Mouse (Mus musculus) heart, embryonic 13.5 days (tissue): ENCODE measurements around the gene Tmem175. TPM values are rescaled to one million over a fixed set of nuclear protein-coding genes. Genes with fewer than 3 reads are reported as not detected.

ENCODE experiments used
- ATAC-seq: fragments of 200-750 bp; cut with Nextera tagmentation; 2 replicates; pipeline ENCODE4 v1.8.0; 2017; ENCODE audit warnings: moderate TSS enrichment; ENCODE audit not compliant: insufficient number of reproducible peaks, low FRiP score, low TSS enrichment; ENCODE audit errors: extremely low read depth
- H3K27ac ChIP-seq: fragments of 300-500 bp; sonication (generic); replicated peaks from 2 replicates; pipeline ENCODE4 v1.5.1; 2015; ENCODE audit warnings: moderate library complexity, mild to moderate bottlenecking, inconsistent platforms
- H3K27me3 ChIP-seq: fragments of 300-500 bp; sonication (generic); replicated peaks from 2 replicates; pipeline ENCODE4 v1.6.1; 2015; ENCODE audit warnings: mild to moderate bottlenecking, inconsistent platforms
- H3K36me3 ChIP-seq: fragments of 300-500 bp; sonication (generic); 2 replicates; pipeline ENCODE4 v1.6.1; 2015; ENCODE audit warnings: mild to moderate bottlenecking, inconsistent platforms
- H3K4me1 ChIP-seq: fragments of 300-500 bp; sonication (generic); 2 replicates; pipeline ENCODE4 v1.6.1; 2015; ENCODE audit warnings: inconsistent platforms
- H3K4me2 ChIP-seq: fragments of 300-500 bp; sonication (generic); 2 replicates; pipeline ENCODE4 v1.6.1; 2015; ENCODE audit warnings: inconsistent platforms, mild to moderate bottlenecking, moderate library complexity
- H3K4me3 ChIP-seq: fragments of 300-500 bp; sonication (generic); 2 replicates; pipeline ENCODE4 v1.5.1; 2015; ENCODE audit warnings: moderate library complexity, mild to moderate bottlenecking, inconsistent platforms
- H3K9ac ChIP-seq: fragments of 300-500 bp; sonication (generic); 2 replicates; pipeline ENCODE4 v1.6.1; 2015; ENCODE audit warnings: inconsistent platforms, mild to moderate bottlenecking, moderate library complexity
- H3K9me3 ChIP-seq: fragments of 300-500 bp; sonication (generic); 2 replicates; pipeline ENCODE4 v1.6.1; 2016; ENCODE audit warnings: inconsistent platforms
- WGBS: fragments of 180-500 bp; shearing (Covaris S2); methylation state at CpG from one replicate; pipeline ENCODE4 v1.1.7; 2015; ENCODE audit warnings: mixed read lengths; 5-methylcytosine and 5-hydroxymethylcytosine counted together
- polyA plus RNA-seq: library from polyadenylated mRNA; unstranded; fragments of >200 nt; fragmentation: Nextera tagmentation; extraction: Ambion mirVana; gene quantifications from 2 replicates; pipeline ENCODE4 v1.2.1, GENCODE M21; 2015

Gene Tmem175
- polyA plus RNA-seq, 1 experiment from 2014 or later: 17.9 TPM

GRCm38 (mm10) chr5:108643674-108644073 is 14.1 kb downstream of the Tmem175 start:
- Histone ChIP-seq H3K9me3 (no peaks in the 10 kb centered on the region), H3K36me3 (peaks cover 81% of the 10 kb centered on the region), H3K4me1 (peaks cover 10% of the 10 kb centered on the region), H3K4me2 (no peak overlapping the region), H3K27ac (no peak overlapping the region), H3K27me3 (no peaks in the 10 kb centered on the region), H3K9ac (no peak overlapping the region), H3K4me3 (no peak overlapping the region)
- WGBS: 55% methylated on average over 2 of the region's 2 CpGs
- ATAC-seq: no peak

GRCm38 (mm10) chr5:108645651-108646342 is 16.2 kb downstream of the Tmem175 start:
- Histone ChIP-seq H3K27me3 (no peaks in the 10 kb centered on the region), H3K4me2 (no peak overlapping the region), H3K4me3 (no peak overlapping the region), H3K27ac (no peak overlapping the region), H3K9me3 (no peaks in the 10 kb centered on the region), H3K36me3 (peaks cover 92% of the 10 kb centered on the region), H3K4me1 (peaks cover 10% of the 10 kb centered on the region), H3K9ac (no peak overlapping the region)
- WGBS: 89% methylated on average over 9 of the region's 9 CpGs
- ATAC-seq: no peak

- no peak overlapping the region for H3K4me3 ChIP-seq
- H3K27me3 ChIP-seq: no peaks in the 10 kb centered on the region
- no peak overlapping the region for H3K27ac ChIP-seq
- H3K36me3 ChIP-seq: peaks cover 93% of the 10 kb centered on the region
- no peak overlapping the region for H3K9ac ChIP-seq
- WGBS: 84% methylated on average over 3 of the region's 3 CpGs
- no peaks in the 10 kb centered on the region for H3K9me3 ChIP-seq
- peaks cover 10% of the 10 kb centered on the region for H3K4me1 ChIP-seq
- ATAC-seq: no peak
- H3K4me2 ChIP-seq: no peak overlapping the region
Measured at GRCm38 (mm10) chr5:108646343-108646660, 16.7 kb downstream of the Tmem175 start.

- H3K27ac ChIP-seq: no peak overlapping the region
- H3K4me2 ChIP-seq: no peak overlapping the region
- no peaks in the 10 kb centered on the region for H3K27me3 ChIP-seq
- H3K4me3 ChIP-seq: no peak overlapping the region
- no peaks in the 10 kb centered on the region for H3K9me3 ChIP-seq
- H3K9ac ChIP-seq: no peak overlapping the region
- peaks cover 94% of the 10 kb centered on the region for H3K36me3 ChIP-seq
- WGBS: 82% methylated on average over 2 of the region's 2 CpGs
- no peak for ATAC-seq
- H3K4me1 ChIP-seq: peaks cover 10% of the 10 kb centered on the region
Measured at GRCm38 (mm10) chr5:108647311-108647710, 17.7 kb downstream of the Tmem175 start.

GRCm38 (mm10) chr5:108647820-108648465 is 18.4 kb downstream of the Tmem175 start:
- no peak overlapping the region for H3K4me2 ChIP-seq
- no peak overlapping the region for H3K4me3 ChIP-seq
- H3K9ac ChIP-seq: no peak overlapping the region
- H3K27ac ChIP-seq: no peak overlapping the region
- no peaks in the 10 kb centered on the region for H3K27me3 ChIP-seq
- H3K9me3 ChIP-seq: no peaks in the 10 kb centered on the region
- peaks cover 10% of the 10 kb centered on the region for H3K4me1 ChIP-seq
- no peak for ATAC-seq
- 83% methylated on average over 2 of the region's 2 CpGs for WGBS
- H3K36me3 ChIP-seq: peaks cover 94% of the 10 kb centered on the region

GRCm38 (mm10) chr5:108648937-108649576 is 19.5 kb downstream of the Tmem175 start:
- Histone ChIP-seq H3K4me1 (peaks cover 2% of the 10 kb centered on the region; the same call in 1 of the 2 replicates), H3K9ac (no peak overlapping the region), H3K9me3 (no peaks in the 10 kb centered on the region), H3K36me3 (peaks cover 95% of the 10 kb centered on the region), H3K27ac (no peak overlapping the region), H3K4me3 (no peak overlapping the region), H3K27me3 (no peaks in the 10 kb centered on the region), H3K4me2 (no peak overlapping the region)
- WGBS: 82% methylated on average over 11 of the region's 11 CpGs
- ATAC-seq: no peak

- no peaks in the 10 kb centered on the region for H3K27me3 ChIP-seq
- H3K4me1 ChIP-seq: no peaks in the 10 kb centered on the region
- no peak overlapping the region for H3K9ac ChIP-seq
- 84% methylated on average over 7 of the region's 7 CpGs for WGBS
- H3K9me3 ChIP-seq: no peaks in the 10 kb centered on the region
- ATAC-seq: no peak
- no peak overlapping the region for H3K4me2 ChIP-seq
- H3K36me3 ChIP-seq: peaks cover 97% of the 10 kb centered on the region
- no peak overlapping the region for H3K27ac ChIP-seq
- no peak overlapping the region for H3K4me3 ChIP-seq
Measured at GRCm38 (mm10) chr5:108650341-108650740, 20.8 kb downstream of the Tmem175 start.

GRCm38 (mm10) chr5:108651136-108651720 is 21.7 kb downstream of the Tmem175 start:
- Histone ChIP-seq H3K9ac (no peak overlapping the region), H3K36me3 (peaks cover 97% of the 10 kb centered on the region), H3K4me2 (no peak overlapping the region), H3K27ac (no peak overlapping the region), H3K9me3 (no peaks in the 10 kb centered on the region), H3K27me3 (no peaks in the 10 kb centered on the region), H3K4me3 (no peak overlapping the region), H3K4me1 (no peaks in the 10 kb centered on the region)
- 76% methylated on average over 5 of the region's 5 CpGs for WGBS
- ATAC-seq: no peak

- no peak for ATAC-seq
- H3K4me1 ChIP-seq: no peaks in the 10 kb centered on the region
- no peak overlapping the region for H3K4me2 ChIP-seq
- H3K9me3 ChIP-seq: no peaks in the 10 kb centered on the region
- 38% methylated on average over 1 of the region's 1 CpGs for WGBS
- no peak overlapping the region for H3K4me3 ChIP-seq
- H3K9ac ChIP-seq: no peak overlapping the region
- no peak overlapping the region for H3K27ac ChIP-seq
- no peaks in the 10 kb centered on the region for H3K27me3 ChIP-seq
- H3K36me3 ChIP-seq: peaks cover 96% of the 10 kb centered on the region
Measured at GRCm38 (mm10) chr5:108651823-108652222, 22.3 kb downstream of the Tmem175 start.

- no peak overlapping the region for H3K9ac ChIP-seq
- H3K4me3 ChIP-seq: no peak overlapping the region
- H3K27me3 ChIP-seq: no peaks in the 10 kb centered on the region
- H3K27ac ChIP-seq: no peak overlapping the region
- ATAC-seq: no peak
- peaks cover 96% of the 10 kb centered on the region for H3K36me3 ChIP-seq
- 82% methylated on average over 6 of the region's 6 CpGs for WGBS
- no peaks in the 10 kb centered on the region for H3K9me3 ChIP-seq
- no peak overlapping the region for H3K4me2 ChIP-seq
- no peaks in the 10 kb centered on the region for H3K4me1 ChIP-seq
Measured at GRCm38 (mm10) chr5:108653341-108653740, 23.8 kb downstream of the Tmem175 start.

- no peak overlapping the region for H3K4me2 ChIP-seq
- ATAC-seq: no peak
- H3K9me3 ChIP-seq: no peaks in the 10 kb centered on the region
- no peak overlapping the region for H3K9ac ChIP-seq
- H3K4me3 ChIP-seq: no peak overlapping the region
- H3K4me1 ChIP-seq: peaks cover 5% of the 10 kb centered on the region
- H3K27me3 ChIP-seq: no peaks in the 10 kb centered on the region
- 86% methylated on average over 10 of the region's 10 CpGs for WGBS
- peaks cover 84% of the 10 kb centered on the region for H3K36me3 ChIP-seq
- H3K27ac ChIP-seq: no peak overlapping the region
Measured at GRCm38 (mm10) chr5:108654444-108654990, 24.9 kb downstream of the Tmem175 start.
